Mouse (Mus musculus): ENCODE results near the gene Daam2.

Daam2 gene

GRCm38 (mm10) chr17:49534267-49534719 is 29.9 kb downstream of the Daam2 start:
- DNase-seq (ENCODE audit: low read depth in 2 of 2, low spot score in 2 of 2): no peak

GRCm38 (mm10) chr17:49531661-49532060 is 32.5 kb downstream of the Daam2 start:
- no peak for DNase-seq (ENCODE audit: low read depth in 2 of 2, low spot score in 2 of 2)

- DNase-seq (ENCODE audit: low read depth in 2 of 2, low spot score in 2 of 2): no peak
These were observed 33.9 kb downstream of the Daam2 start for GRCm38 (mm10) chr17:49530215-49530614.

- DNase-seq (ENCODE audit: low read depth in 2 of 2, low spot score in 2 of 2): no peak
These were observed 35.5 kb downstream of the Daam2 start for GRCm38 (mm10) chr17:49528503-49529205.

- no peak for DNase-seq (ENCODE audit: low read depth in 2 of 2, low spot score in 2 of 2)
These were observed 36.1 kb downstream of the Daam2 start for GRCm38 (mm10) chr17:49528033-49528432.

- no peak for DNase-seq (ENCODE audit: low read depth in 2 of 2, low spot score in 2 of 2)
These were observed 37.6 kb downstream of the Daam2 start for GRCm38 (mm10) chr17:49526566-49526965.

GRCm38 (mm10) chr17:49525911-49526310 is 38.2 kb downstream of the Daam2 start:
- DNase-seq (ENCODE audit: low read depth in 2 of 2, low spot score in 2 of 2): no peak

- DNase-seq (ENCODE audit: low read depth in 2 of 2, low spot score in 2 of 2): no peak
These were observed 39.6 kb downstream of the Daam2 start for GRCm38 (mm10) chr17:49524584-49524983.

- DNase-seq (ENCODE audit: low read depth in 2 of 2, low spot score in 2 of 2): no peak
These were observed 41.7 kb downstream of the Daam2 start for GRCm38 (mm10) chr17:49522435-49522834.

GRCm38 (mm10) chr17:49522002-49522401 is 42.1 kb downstream of the Daam2 start:
- no peak for DNase-seq (ENCODE audit: low read depth in 2 of 2, low spot score in 2 of 2)

GRCm38 (mm10) chr17:49520674-49521073 is 43.5 kb downstream of the Daam2 start:
- no peak for DNase-seq (ENCODE audit: low read depth in 2 of 2, low spot score in 2 of 2)

GRCm38 (mm10) chr17:49519576-49520247 is 44.4 kb downstream of the Daam2 start:
- no peak for DNase-seq (ENCODE audit: low read depth in 2 of 2, low spot score in 2 of 2)

GRCm38 (mm10) chr17:49517091-49517490 is 47.1 kb downstream of the Daam2 start:
- no peak for DNase-seq (ENCODE audit: low read depth in 2 of 2, low spot score in 2 of 2)

- DNase-seq (ENCODE audit: low read depth in 2 of 2, low spot score in 2 of 2): no peak
These were observed 48.5 kb downstream of the Daam2 start for GRCm38 (mm10) chr17:49515678-49516077.

GRCm38 (mm10) chr17:49515141-49515540 is 49.0 kb downstream of the Daam2 start:
- no peak for DNase-seq (ENCODE audit: low read depth in 2 of 2, low spot score in 2 of 2)

- DNase-seq (ENCODE audit: low read depth in 2 of 2, low spot score in 2 of 2): no peak
These were observed 51.5 kb downstream of the Daam2 start for GRCm38 (mm10) chr17:49512671-49513085.

- DNase-seq (ENCODE audit: low read depth in 2 of 2, low spot score in 2 of 2): no peak
These were observed 54.7 kb downstream of the Daam2 start for GRCm38 (mm10) chr17:49509431-49509830.

GRCm38 (mm10) chr17:49503246-49503900 is 60.8 kb downstream of the Daam2 start:
- DNase-seq (ENCODE audit: low read depth in 2 of 2, low spot score in 2 of 2): no peak

- DNase-seq (ENCODE audit: low read depth in 2 of 2, low spot score in 2 of 2): no peak
These were observed 63.9 kb downstream of the Daam2 start for GRCm38 (mm10) chr17:49500234-49500633.

- no peak for DNase-seq (ENCODE audit: low read depth in 2 of 2, low spot score in 2 of 2)
These were observed 64.5 kb downstream of the Daam2 start for GRCm38 (mm10) chr17:49499635-49500034.

GRCm38 (mm10) chr17:49498169-49498568 is 66.0 kb downstream of the Daam2 start:
- DNase-seq (ENCODE audit: low read depth in 2 of 2, low spot score in 2 of 2): no peak

GRCm38 (mm10) chr17:49493276-49493675 is 70.9 kb downstream of the Daam2 start:
- DNase-seq (ENCODE audit: low read depth in 2 of 2, low spot score in 2 of 2): no peak
